Mouse (Mus musculus) heart, embryonic 16.5 days (tissue): ENCODE results near the gene Gbf1. TPM values are rescaled to one million over a fixed set of nuclear protein-coding genes. Genes with fewer than 3 reads are reported as not detected.
A peak's percentile ranks its signal among the peaks of the same experiment; 100 is the strongest.

ENCODE experiments used
- ATAC-seq: fragments of 200-750 bp; cut with Nextera tagmentation; replicated peaks from 2 replicates; pipeline ENCODE4 v1.8.0; 2017; ENCODE audit warnings: moderate number of reproducible peaks; ENCODE audit not compliant: insufficient read depth, low FRiP score; ENCODE audit errors: extremely low read depth
- H3K27ac ChIP-seq: fragments of 300-500 bp; sonication (generic); 2 replicates; pipeline ENCODE4 v1.5.1; 2014; ENCODE audit warnings: mild to moderate bottlenecking, low read length, control low read depth, moderate library complexity
- H3K27me3 ChIP-seq: fragments of 300-500 bp; sonication (generic); 2 replicates; pipeline ENCODE4 v1.6.1; 2014; ENCODE audit warnings: low read length, mixed read lengths; ENCODE audit not compliant: control insufficient read depth, insufficient read depth
- H3K36me3 ChIP-seq: fragments of 300-500 bp; sonication (generic); 2 replicates; pipeline ENCODE4 v1.6.1; 2014; ENCODE audit not compliant: control insufficient read depth, insufficient read depth
- H3K4me1 ChIP-seq: fragments of 300-500 bp; sonication (generic); 2 replicates; pipeline ENCODE4 v1.6.1; 2014; ENCODE audit warnings: low read length, mixed read lengths; ENCODE audit not compliant: control insufficient read depth, insufficient read depth
- H3K4me2 ChIP-seq: fragments of 300-500 bp; sonication (generic); 2 replicates; pipeline ENCODE4 v1.6.1; 2014; ENCODE audit warnings: low read depth, mild to moderate bottlenecking, control low read depth, low read length
- H3K4me3 ChIP-seq: fragments of 300-500 bp; sonication (generic); 2 replicates; pipeline ENCODE4 v1.5.1; 2014; ENCODE audit warnings: mild to moderate bottlenecking, control low read depth, low read length
- H3K9ac ChIP-seq: fragments of 300-500 bp; sonication (generic); 2 replicates; pipeline ENCODE4 v1.6.1; 2014; ENCODE audit warnings: low read length, control low read depth
- H3K9me3 ChIP-seq: fragments of 300-500 bp; sonication (generic); replicated peaks from 2 replicates; pipeline ENCODE4 v1.6.1; 2016; ENCODE audit warnings: low read length; ENCODE audit not compliant: control insufficient read depth
- WGBS: fragments of 180-500 bp; shearing (Covaris S2); extraction: QIAGEN DNeasy Blood & Tissue Kit; methylation state at CpG from one replicate; pipeline ENCODE4 v1.1.7; 2014; 5-methylcytosine and 5-hydroxymethylcytosine counted together
- polyA plus RNA-seq: library from polyadenylated mRNA; unstranded; fragments of >200 nt; fragmentation: Nextera tagmentation; extraction: Ambion mirVana; gene quantifications from 2 replicates; pipeline ENCODE4 v1.2.1, GENCODE M21; 2015

Gbf1 gene
- polyA plus RNA-seq, 1 experiment from 2014 or later: 36.1 TPM

- peaks cover 9% of the 10 kb centered on the region for H3K27me3 ChIP-seq
- ATAC-seq: peak; percentile 42
- H3K9ac ChIP-seq: peak overlapping the region; percentile 86
- peaks cover 10% of the 10 kb centered on the region for H3K36me3 ChIP-seq
- WGBS: 0% methylated on average over 34 of the region's 34 CpGs
- H3K4me1 ChIP-seq: peaks cover 20% of the 10 kb centered on the region
- H3K4me3 ChIP-seq: peak overlapping the region; percentile 86
- H3K27ac ChIP-seq: peak overlapping the region; percentile 84
- H3K4me2 ChIP-seq: peak overlapping the region; percentile 73
- H3K9me3 ChIP-seq: no peaks in the 10 kb centered on the region
Observed at GRCm38 (mm10) chr19:46304908-46305333, 152.6 kb downstream of the Gbf1 start.

- peak overlapping the region; percentile 73 for H3K4me2 ChIP-seq
- ATAC-seq: peak; percentile 72
- H3K4me1 ChIP-seq: peaks cover 20% of the 10 kb centered on the region
- H3K4me3 ChIP-seq: peak overlapping the region; percentile 86
- peaks cover 9% of the 10 kb centered on the region for H3K27me3 ChIP-seq
- under 1% methylated on average over 42 of the region's 43 CpGs for WGBS
- peaks cover 16% of the 10 kb centered on the region for H3K36me3 ChIP-seq
- H3K27ac ChIP-seq: peak overlapping the region; percentile 84
- peak overlapping the region; percentile 87 for H3K9ac ChIP-seq
- H3K9me3 ChIP-seq: no peaks in the 10 kb centered on the region
Observed at GRCm38 (mm10) chr19:46305432-46306267, 153.3 kb downstream of the Gbf1 start.

GRCm38 (mm10) chr19:46306268-46306610, 153.9 kb downstream of the Gbf1 start:
- ATAC-seq: no peak
- Histone ChIP-seq H3K27ac (peak overlapping the region; percentile 78; the same call in 1 of the 2 replicates), H3K27me3 (peaks cover 9% of the 10 kb centered on the region), H3K9me3 (no peaks in the 10 kb centered on the region), H3K9ac (peak overlapping the region; percentile 87), H3K4me1 (peaks cover 20% of the 10 kb centered on the region), H3K4me3 (peak overlapping the region; percentile 86), H3K36me3 (peaks cover 19% of the 10 kb centered on the region), H3K4me2 (peak overlapping the region; percentile 73)
- WGBS: 61% methylated on average over 5 of the region's 5 CpGs

- no peak overlapping the region for H3K4me3 ChIP-seq
- no peaks in the 10 kb centered on the region for H3K9me3 ChIP-seq
- no peak overlapping the region for H3K9ac ChIP-seq
- WGBS: 91% methylated on average over 9 of the region's 9 CpGs
- no peak overlapping the region for H3K27ac ChIP-seq
- peaks cover 20% of the 10 kb centered on the region for H3K4me1 ChIP-seq
- ATAC-seq: no peak
- peaks cover 23% of the 10 kb centered on the region for H3K36me3 ChIP-seq
- H3K27me3 ChIP-seq: peaks cover 9% of the 10 kb centered on the region
- 0 out of 2 replicates have a peak overlapping the region, but pooled peaks have one; percentile 73 for H3K4me2 ChIP-seq
Observed at GRCm38 (mm10) chr19:46306751-46307289, 154.5 kb downstream of the Gbf1 start.

- no peak for ATAC-seq
- H3K9ac ChIP-seq: no peak overlapping the region
- H3K4me2 ChIP-seq: no peak overlapping the region
- H3K4me3 ChIP-seq: no peak overlapping the region
- WGBS: 82% methylated on average over 16 of the region's 16 CpGs
- peaks cover 17% of the 10 kb centered on the region for H3K4me1 ChIP-seq
- H3K36me3 ChIP-seq: peaks cover 28% of the 10 kb centered on the region
- no peak overlapping the region for H3K27ac ChIP-seq
- H3K9me3 ChIP-seq: no peaks in the 10 kb centered on the region
- H3K27me3 ChIP-seq: peaks cover 9% of the 10 kb centered on the region
Observed at GRCm38 (mm10) chr19:46307781-46308180, 155.5 kb downstream of the Gbf1 start.

GRCm38 (mm10) chr19:46308303-46308702, 156.0 kb downstream of the Gbf1 start:
- no peak overlapping the region for H3K9ac ChIP-seq
- peaks cover 28% of the 10 kb centered on the region for H3K36me3 ChIP-seq
- no peak overlapping the region for H3K27ac ChIP-seq
- H3K27me3 ChIP-seq: peaks cover 14% of the 10 kb centered on the region
- no peak for ATAC-seq
- no peak overlapping the region for H3K4me3 ChIP-seq
- WGBS: 75% methylated on average over 16 of the region's 16 CpGs
- no peaks in the 10 kb centered on the region for H3K9me3 ChIP-seq
- peak overlapping the region; percentile 67 for H3K4me2 ChIP-seq
- peaks cover 17% of the 10 kb centered on the region for H3K4me1 ChIP-seq

GRCm38 (mm10) chr19:46308706-46309435, 156.6 kb downstream of the Gbf1 start:
- 0 out of 2 replicates have a peak, but pooled peaks have one; percentile 3 for ATAC-seq
- Histone ChIP-seq H3K9me3 (no peaks in the 10 kb centered on the region), H3K36me3 (peaks cover 28% of the 10 kb centered on the region), H3K4me1 (peaks cover 15% of the 10 kb centered on the region), H3K4me3 (peak overlapping the region; percentile 43), H3K27ac (no peak overlapping the region), H3K27me3 (peaks cover 20% of the 10 kb centered on the region), H3K4me2 (peak overlapping the region; percentile 67), H3K9ac (peak overlapping the region; percentile 64)
- 2% methylated on average over 46 of the region's 47 CpGs for WGBS

GRCm38 (mm10) chr19:46309651-46310305, 157.5 kb downstream of the Gbf1 start:
- Histone ChIP-seq H3K27ac (no peak overlapping the region), H3K4me2 (no peak overlapping the region), H3K4me3 (no peak overlapping the region), H3K9me3 (no peaks in the 10 kb centered on the region), H3K4me1 (peaks cover 14% of the 10 kb centered on the region), H3K9ac (no peak overlapping the region), H3K36me3 (peaks cover 28% of the 10 kb centered on the region), H3K27me3 (peaks cover 27% of the 10 kb centered on the region)
- 79% methylated on average over 21 of the region's 21 CpGs for WGBS
- ATAC-seq: no peak
